Mouse (Mus musculus) B cell, adult 62 days (primary cell): ENCODE data around the gene Tmem262. TPM values are rescaled to one million over a fixed set of nuclear protein-coding genes. Genes with fewer than 3 reads are reported as not detected.

Experiments used
- total RNA-seq: library from RNA; stranded (reverse); gene quantifications from 4 replicates; pipeline ENCODE4 v1.2.4, GENCODE M21; 2023

The Tmem262 gene
- total RNA-seq, result not detected in 4 replicates

GRCm38 (mm10) chr19:6079983-6080480 lies at the start of gene Tmem262:
Tmem262 (plus strand) TSS chr19:6080033.

GRCm38 (mm10) chr19:6046294-6047153 lies 33.3 kb upstream of the Tmem262 start, which contains the start of gene Syvn1:
Syvn1 (plus strand) TSS chr19:6046576.

GRCm38 (mm10) chr19:6057313-6058096 lies 22.3 kb upstream of the Tmem262 start, which contains the start of the genes Mrpl49 and Fau:
Mrpl49 (minus strand) TSS chr19:6057785.
Fau (plus strand) TSS chr19:6057844.

GRCm38 (mm10) chr19:6061021-6061533 lies 18.8 kb upstream of the Tmem262 start, which contains the start of gene Znhit2:
Znhit2 (plus strand) TSS chr19:6061192.

DNA sequence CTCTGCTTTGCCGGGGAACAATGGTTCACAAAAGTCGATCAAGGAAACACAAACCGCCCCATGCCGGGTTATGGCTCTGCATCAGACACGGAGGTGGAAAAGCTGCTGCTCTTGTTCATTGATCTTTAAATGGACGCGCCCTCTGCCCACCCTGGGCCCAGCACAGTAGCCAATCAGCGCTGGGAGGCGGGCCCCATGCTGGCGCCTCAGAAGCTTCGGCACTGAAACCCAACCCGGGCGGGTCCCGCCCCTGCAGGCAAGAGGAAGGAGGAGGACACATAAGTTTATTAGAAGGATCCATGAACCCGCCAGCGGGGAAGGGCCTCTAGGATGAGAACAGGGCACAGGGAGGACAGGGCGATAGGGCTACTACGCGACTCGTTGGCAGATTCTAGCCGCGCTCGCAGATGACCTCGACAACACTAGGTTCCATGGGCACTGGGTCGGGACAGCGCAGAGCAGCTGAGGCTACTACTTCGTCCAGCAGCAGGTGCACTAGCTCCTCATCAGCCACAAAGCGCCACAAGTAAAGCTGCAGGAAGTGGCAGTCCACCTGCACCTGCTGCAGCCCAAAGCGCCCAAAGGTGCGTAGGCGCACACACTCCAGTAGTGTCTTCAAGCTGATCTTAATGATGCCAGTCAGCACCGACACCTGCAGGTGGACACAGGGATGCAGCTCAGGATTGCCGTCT lies 12.0 kb upstream of the Tmem262 start, which contains the start of gene Tm7sf2:
Gene Tm7sf2, minus strand, starts transcription at position 650 of the 692 bp plus-strand sequence.

GRCm38 (mm10) chr19:6076564-6077393 lies 3.1 kb upstream of the Tmem262 start, which contains the start of gene Vps51:
Vps51 (minus strand) TSS chr19:6077231.

DNA sequence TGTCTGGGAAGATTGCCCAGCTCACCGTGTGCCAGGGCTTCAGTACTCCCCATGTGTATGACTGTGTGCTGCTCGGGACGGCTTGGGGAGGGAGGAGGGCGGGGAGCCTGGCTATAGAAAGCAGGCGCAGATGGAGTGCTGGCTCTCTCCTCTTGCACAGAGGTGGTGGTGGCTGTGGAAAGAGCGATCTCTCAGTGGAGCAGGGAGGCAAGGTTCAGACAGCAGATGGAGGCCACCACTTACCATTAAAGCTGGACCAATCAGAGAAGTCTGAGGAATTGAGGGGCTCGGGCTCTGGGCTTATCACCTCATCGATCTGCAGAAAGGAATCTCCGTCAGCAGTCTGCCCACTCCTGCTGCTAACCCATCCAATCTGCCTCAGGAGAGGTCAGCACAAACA lies 2.3 kb downstream of the Tmem262 start, which contains the start of gene Gm28374:
Gene Gm28374, minus strand, starts transcription at position 101 of the 400 bp plus-strand sequence.

GRCm38 (mm10) chr19:6084478-6085248 lies 4.8 kb downstream of the Tmem262 start, which contains the start of the genes Zfpl1 and Cdca5:
Zfpl1 (minus strand) TSS chr19:6084956.
Cdca5 (plus strand) TSS chr19:6084983.

GRCm38 (mm10) chr19:6094119-6094518 lies 14.3 kb downstream of the Tmem262 start, which contains the start of gene AC131692.1:
AC131692.1 (plus strand) TSS chr19:6094419.

DNA sequence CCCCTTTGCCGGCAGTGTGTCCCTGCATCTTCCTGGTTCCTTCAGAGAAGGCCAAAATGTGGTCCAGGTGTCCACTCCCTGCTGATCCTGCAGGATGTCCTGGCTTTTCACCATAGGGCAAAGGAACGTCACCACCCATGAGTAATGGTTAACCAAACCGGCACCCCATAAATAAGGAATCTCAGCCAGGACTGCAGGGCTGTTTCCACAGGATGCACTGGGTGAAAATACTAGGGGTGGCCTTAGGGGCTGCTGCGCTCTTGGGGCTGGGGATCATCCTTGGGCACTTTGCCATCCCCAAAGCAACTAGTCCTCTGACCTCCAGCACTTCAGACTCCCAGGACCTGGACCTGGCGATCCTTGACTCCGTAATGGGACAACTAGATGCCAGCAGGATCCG lies 25.8 kb downstream of the Tmem262 start, which contains the start of gene Naaladl1:
Gene Naaladl1, plus strand, starts transcription at position 197 of the 400 bp plus-strand sequence.

GRCm38 (mm10) chr19:6117986-6118676 lies 38.3 kb downstream of the Tmem262 start, which contains the start of gene Sac3d1:
Sac3d1 (minus strand) TSS chr19:6118650.

GRCm38 (mm10) chr19:6127760-6128341 lies 48.0 kb downstream of the Tmem262 start, which contains the start of gene Snx15:
Snx15 (minus strand) TSS chr19:6128304.

Other genes starting within 250 kb of the Tmem262 start
- gene Frmd8, start 204.8 kb upstream of the Tmem262 start, total RNA-seq, result 33.0 to 43.6 TPM (median 39.5 TPM) in 4 replicates
- 17.1 to 24.8 TPM (median 22.9 TPM) in 4 replicates for gene Slc25a45, start 202.2 kb upstream of the Tmem262 start, total RNA-seq
- 1.8 to 2.4 TPM (median 2.4 TPM) in 4 replicates for gene Tigd3, start 185.9 kb upstream of the Tmem262 start, total RNA-seq
- 146 to 167 TPM (median 148 TPM) in 4 replicates for gene Dpf2, start 167.0 kb upstream of the Tmem262 start, total RNA-seq
- gene Cdc42ep2, start 155.2 kb upstream of the Tmem262 start, total RNA-seq, result 0.15 to 0.43 TPM (median 0.15 TPM) in 3 of 4 replicates, not detected in the other
- gene Pola2, start 115.8 kb upstream of the Tmem262 start, total RNA-seq, result 70.0 to 82.8 TPM (median 72.2 TPM) in 4 replicates
- gene Slc22a20, start 93.9 kb upstream of the Tmem262 start, total RNA-seq, result not detected in 4 replicates
- gene Capn1, start 64.1 kb upstream of the Tmem262 start, total RNA-seq, result 72.1 to 103 TPM (median 80.6 TPM) in 4 replicates
- 154 to 181 TPM (median 166 TPM) in 4 replicates for gene Syvn1, start 33.5 kb upstream of the Tmem262 start, total RNA-seq
- gene Mrpl49, start 22.2 kb upstream of the Tmem262 start, total RNA-seq, result 15.2 to 17.2 TPM (median 15.8 TPM) in 4 replicates
- 3,352 to 3,577 TPM (median 3,439 TPM) in 4 replicates for gene Fau, start 22.2 kb upstream of the Tmem262 start, total RNA-seq
- gene Znhit2, start 18.8 kb upstream of the Tmem262 start, total RNA-seq, result 10.8 to 13.2 TPM (median 12.5 TPM) in 4 replicates
- 9.1 to 13.6 TPM (median 10.5 TPM) in 4 replicates for gene Tm7sf2, start 11.7 kb upstream of the Tmem262 start, total RNA-seq
- 94.8 to 109 TPM (median 102 TPM) in 4 replicates for gene Vps51, start 2.8 kb upstream of the Tmem262 start, total RNA-seq
- gene Gm28374, start 2.2 kb downstream of the Tmem262 start, total RNA-seq, result not detected in 4 replicates
- gene Zfpl1, start 4.9 kb downstream of the Tmem262 start, total RNA-seq, result 50.9 to 56.9 TPM (median 54.3 TPM) in 4 replicates
- gene Cdca5, start 5.0 kb downstream of the Tmem262 start, total RNA-seq, result 1.4 to 2.8 TPM (median 1.8 TPM) in 4 replicates
- 0.81 TPM in 1 of 4 replicates, not detected in the others for gene AC131692.1, start 14.4 kb downstream of the Tmem262 start, total RNA-seq
- not detected in 4 replicates for gene Naaladl1, start 25.7 kb downstream of the Tmem262 start, total RNA-seq
- 6.4 to 8.9 TPM (median 8.8 TPM) in 4 replicates for gene Sac3d1, start 38.6 kb downstream of the Tmem262 start, total RNA-seq
- 31.0 to 37.8 TPM (median 33.7 TPM) in 4 replicates for gene Snx15, start 48.3 kb downstream of the Tmem262 start, total RNA-seq
- not detected in 4 replicates for gene Batf2, start 61.0 kb downstream of the Tmem262 start, total RNA-seq
- 27.2 to 31.2 TPM (median 29.9 TPM) in 4 replicates for gene Arl2, start 61.5 kb downstream of the Tmem262 start, total RNA-seq
- gene Majin, start 104.4 kb downstream of the Tmem262 start, total RNA-seq, result not detected in 4 replicates
- not detected in 4 replicates for gene Gpha2, start 146.3 kb downstream of the Tmem262 start, total RNA-seq
- 24.9 to 26.1 TPM (median 25.8 TPM) in 4 replicates for gene Ppp2r5b, start 155.8 kb downstream of the Tmem262 start, total RNA-seq
- 179 to 210 TPM (median 199 TPM) in 4 replicates for gene Atg2a, start 161.6 kb downstream of the Tmem262 start, total RNA-seq
- 271 to 293 TPM (median 280 TPM) in 4 replicates for gene Ehd1, start 196.7 kb downstream of the Tmem262 start, total RNA-seq
- 13.0 to 21.1 TPM (median 19.9 TPM) in 4 replicates for gene Cdc42bpg, start 226.4 kb downstream of the Tmem262 start, total RNA-seq